13 mouse cellular contexts compared by ENCODE assay signal in genomic region chr11:79093986-79094695, GRCm38 (mm10). TPM values are rescaled to one million over a fixed set of nuclear protein-coding genes. Genes with fewer than 3 reads are reported as not detected.
DNase-seq lines count a peak whose midpoint lies in the region; ATAC-seq and TF ChIP-seq lines count a peak whose summit lies in the region.
"Had no signal": no experiment of that assay in that cellular context is flagged by ENCODE, and none has a peak within 500 bp of the region (broad histone marks: within the 10 kb centered on the region; RNA-seq: fewer than 3 reads in every experiment).

No protein-coding gene starts in this region.

- TF ChIP-seq EP300 in liver, postnatal 0 days (IDR thresholded peaks at IDR 0.05; ENCODE audit: low read depth): no peak

- no peak overlapping the region for H3K9ac ChIP-seq in liver, postnatal 0 days (replicated peaks)
- H3K9ac ChIP-seq in embryonic facial prominence, embryonic 14.5 days (ENCODE audit: low read depth, low read length): no peak overlapping the region
- no peak overlapping the region for H3K9ac ChIP-seq in limb, embryonic 15.5 days

- H3K4me2 ChIP-seq in liver, postnatal 0 days (ENCODE audit: low read depth, low read length): no peak overlapping the region
- H3K4me2 ChIP-seq in embryonic facial prominence, embryonic 14.5 days (ENCODE audit: low read depth, low read length): no peak overlapping the region
- no peak overlapping the region for H3K4me2 ChIP-seq in limb, embryonic 15.5 days

- TF ChIP-seq CTCF in liver, postnatal 0 days (IDR thresholded peaks at IDR 0.05; ENCODE audit: low read depth): no peak

- intact Hi-C loops in heart, postnatal 25 days (cut with DNase I): no loop called here

- H3K36me3 ChIP-seq in liver, postnatal 0 days (replicated peaks; ENCODE audit: insufficient read depth, low read length): no peaks in the 10 kb centered on the region
- no peaks in the 10 kb centered on the region for H3K36me3 ChIP-seq in embryonic facial prominence, embryonic 14.5 days (ENCODE audit: control insufficient read depth, insufficient read depth, low read length)
- H3K36me3 ChIP-seq in limb, embryonic 15.5 days: no peaks in the 10 kb centered on the region

- peak overlapping the region; percentile 55; the same call in 1 of the 2 replicates for H3K27ac ChIP-seq in liver, postnatal 0 days (ENCODE audit: low read depth)
- H3K27ac ChIP-seq in embryonic facial prominence, embryonic 14.5 days (replicated peaks; ENCODE audit: low read depth, low read length): peak overlapping the region; percentile 70; the same call in 1 of the 2 replicates
- peak overlapping the region; percentile 81 for H3K27ac ChIP-seq in limb, embryonic 15.5 days

- peaks cover 9% of the 10 kb centered on the region for H3K4me1 ChIP-seq in liver, postnatal 0 days (ENCODE audit: insufficient read depth)
- H3K4me1 ChIP-seq in embryonic facial prominence, embryonic 14.5 days (ENCODE audit: control insufficient read depth, insufficient read depth, low read length): peaks cover 38% of the 10 kb centered on the region
- peaks cover 51% of the 10 kb centered on the region for H3K4me1 ChIP-seq in limb, embryonic 15.5 days

- no peak for ATAC-seq in liver, postnatal 0 days
- no peak for ATAC-seq in embryonic facial prominence, embryonic 14.5 days (ENCODE audit: low read depth)
- no peak for ATAC-seq in limb, embryonic 15.5 days (ENCODE audit: insufficient number of reproducible peaks, low FRiP score, low TSS enrichment, low read depth)
- ATAC-seq: CD4-positive, CD25-positive, alpha-beta regulatory T cell, adult 4 months; inflammation-experienced regulatory T-cells, adult 6 months had no signal

- H3K27me3 ChIP-seq in liver, postnatal 0 days (ENCODE audit: insufficient read depth, low read length): no peaks in the 10 kb centered on the region
- no peaks in the 10 kb centered on the region for H3K27me3 ChIP-seq in embryonic facial prominence, embryonic 14.5 days (replicated peaks; ENCODE audit: control insufficient read depth, insufficient read depth, low read length)
- H3K27me3 ChIP-seq in limb, embryonic 15.5 days: no peaks in the 10 kb centered on the region

- no peak overlapping the region for H3K4me3 ChIP-seq in liver, postnatal 0 days (ENCODE audit: low read depth, low read length)
- H3K4me3 ChIP-seq in embryonic facial prominence, embryonic 14.5 days (ENCODE audit: low read depth, low read length): no peak overlapping the region
- no peak overlapping the region for H3K4me3 ChIP-seq in limb, embryonic 15.5 days

- WGBS in liver, postnatal 0 days (ENCODE audit: insufficient replicate concordance): 65% methylated on average over 10 of the region's 10 CpGs
- WGBS in embryonic facial prominence, embryonic 14.5 days: 82% methylated on average over 10 of the region's 10 CpGs
- 75% methylated on average over 10 of the region's 10 CpGs for WGBS in limb, embryonic 15.5 days

- no peaks in the 10 kb centered on the region for H3K9me3 ChIP-seq in liver, postnatal 0 days (ENCODE audit: low read length)
- H3K9me3 ChIP-seq in embryonic facial prominence, embryonic 14.5 days (ENCODE audit: control insufficient read depth, low read length): no peaks in the 10 kb centered on the region
- H3K9me3 ChIP-seq in limb, embryonic 15.5 days: no peaks in the 10 kb centered on the region

- peak; percentile 57 to 63 for DNase-seq in heart, adult 18-20 months
- no peak for DNase-seq in heart, postnatal 25 days (ENCODE audit: low spot score)
- no peak for DNase-seq in liver, postnatal 0 days
- DNase-seq in liver: no peak
- DNase-seq in embryonic facial prominence, embryonic 14.5 days (ENCODE audit: low spot score): no peak
- no peak for DNase-seq in right cerebral cortex, postnatal 10 days (ENCODE audit: low spot score in 2 of 2)
- no peak for DNase-seq in left cerebral cortex, adult 18-20 months (ENCODE audit: low spot score in 2 of 2)
- DNase-seq: cerebellum, adult 9-10 months; lung, adult 2 months; thymus, postnatal 14 days had no signal

RNA-seq across cellular contexts. Expression of gene Ksr1, which starts 52.1 kb away (rescaled TPM):
- 1 to 10 TPM; 5.7 to 5.8 TPM for total RNA-seq in heart, adult 18-20 months (2021)
- 1 to 10 TPM; 7.3 TPM for total RNA-seq in heart, postnatal 25 days (2021)
- polyA plus RNA-seq in liver, postnatal 0 days (2015; fragmentation: Nextera tagmentation; extraction: Ambion mirVana): 0.81 and 1.0 TPM in 2 replicates
- 10.4 and 10.8 TPM in 2 replicates for polyA plus RNA-seq in embryonic facial prominence, embryonic 14.5 days (2014; fragmentation: Nextera tagmentation; extraction: Ambion mirVana)
- 4.0 and 5.2 TPM in 2 replicates for polyA plus RNA-seq in limb, embryonic 15.5 days (2015; fragmentation: Nextera tagmentation; extraction: Ambion mirVana)
- 10 to 100 TPM; 49.8 to 50.3 TPM for total RNA-seq in left cerebral cortex, adult 18-20 months (2021)

Comparison
In these comparisons a context has a peak if more than half of its experiments do, and no peak if none do; other contexts are left out.
1. DNase-seq: peak in heart, adult 18-20 months (2 of 2); none in heart, postnatal 25 days (single experiment), liver, postnatal 0 days (single experiment), liver (single experiment), embryonic facial prominence, embryonic 14.5 days (single experiment), right cerebral cortex, postnatal 10 days (0 of 2) and left cerebral cortex, adult 18-20 months (0 of 2).
2. RNA of gene Ksr1, which starts 52.1 kb away (total RNA-seq): 49.8 to 50.3 TPM in left cerebral cortex, adult 18-20 months; 7.3 TPM in heart, postnatal 25 days and 5.7 to 5.8 TPM in heart, adult 18-20 months; every median in the first group is over 4 times any median in the second.
3. Peak in every context shown above with its lines, with median percentiles within 50 percentile points of each other: H3K27ac ChIP-seq.